Mouse (Mus musculus) cortical plate, adult 2 months (tissue): Measurements from ENCODE around the gene Large1.

Experiments used
- CTCF ChIP-seq: fragments of 200-500 bp; IDR thresholded peaks from 2 replicates; pipeline ENCODE4 v1.5.1; 2011; ENCODE audit warnings: mild to moderate bottlenecking, control low read depth, low read length; ENCODE audit not compliant: insufficient read depth; ENCODE audit errors: extremely low read depth
- POLR2A ChIP-seq: fragments of 200-500 bp; IDR thresholded peaks from 2 replicates; pipeline ENCODE4 v1.6.1; 2011; ENCODE audit warnings: mild to moderate bottlenecking, low read length, control low read depth; ENCODE audit not compliant: insufficient read depth; ENCODE audit errors: extremely low read depth

- TF ChIP-seq CTCF (no peak), POLR2A (no peak)
Observed at GRCm38 (mm10) chr8:73329131-73329530, 24.2 kb downstream of the Large1 start.
